In the genomic region with DNA sequence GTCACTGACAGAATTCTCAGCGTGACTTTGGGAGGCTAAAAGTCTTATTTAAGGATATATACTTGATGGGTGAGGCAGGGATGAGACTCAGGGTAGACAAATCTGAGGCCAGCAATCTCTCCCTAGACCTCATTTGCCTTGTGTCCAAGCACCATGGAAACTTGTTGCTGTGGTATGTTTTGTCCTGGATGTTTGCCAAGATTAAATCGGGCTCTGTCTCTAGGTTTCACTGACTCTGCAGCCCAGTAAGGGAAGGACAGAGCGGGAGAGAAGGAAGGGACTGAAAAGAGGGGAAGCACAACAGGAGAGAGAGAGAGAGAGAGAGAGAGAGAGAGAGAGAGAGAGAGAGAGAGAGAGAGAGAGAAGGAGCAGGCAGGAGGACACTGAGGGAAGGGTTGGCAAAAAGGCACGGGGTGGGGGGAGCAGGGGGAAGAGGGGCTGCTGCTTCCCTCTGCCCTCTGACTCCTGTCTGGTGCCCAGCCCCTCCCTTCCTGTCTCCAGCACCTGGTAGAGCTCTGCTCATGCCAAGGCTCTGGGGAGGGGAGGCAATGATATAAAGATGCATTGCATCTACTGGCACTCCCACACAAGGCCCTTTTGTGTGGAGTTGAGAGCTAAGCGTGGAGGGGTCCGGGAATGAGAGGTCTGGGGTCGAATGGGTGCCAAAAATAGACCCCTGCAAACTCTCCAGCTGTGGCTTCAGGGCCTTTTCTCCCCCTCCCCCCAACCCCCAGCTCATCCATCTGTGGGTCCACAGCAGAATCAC, we compare ENCODE assay signal across 10 mouse cellular contexts. TPM values are rescaled to one million over a fixed set of nuclear protein-coding genes. Genes with fewer than 3 reads are reported as not detected.
A peak's percentile ranks its signal among the peaks of the same experiment; 100 is the strongest.
DNase-seq lines count a peak whose midpoint lies in the region; ATAC-seq and TF ChIP-seq lines count a peak whose summit lies in the region.
"Had no signal": no experiment of that assay in that cellular context is flagged by ENCODE, and none has a peak within 500 bp of the region (broad histone marks: within the 10 kb centered on the region; RNA-seq: fewer than 3 reads in every experiment).

No protein-coding gene starts in this region.

- peak; percentile 54; the same call in 1 of the 2 replicates for ATAC-seq in embryonic facial prominence, embryonic 12.5 days (ENCODE audit: insufficient number of reproducible peaks, insufficient read depth, low FRiP score, low TSS enrichment)
- peak; percentile 58 for ATAC-seq in forebrain, postnatal 0 days
- peak; percentile 17 for ATAC-seq in limb, embryonic 15.5 days (ENCODE audit: insufficient number of reproducible peaks, low FRiP score, low TSS enrichment, low read depth)

- no peak overlapping the region for H3K4me3 ChIP-seq in embryonic facial prominence, embryonic 12.5 days
- H3K4me3 ChIP-seq in embryonic facial prominence, embryonic 10.5 days, result no peak overlapping the region
- H3K4me3 ChIP-seq in forebrain, postnatal 0 days (ENCODE audit: low read depth, low read length), result no peak overlapping the region
- no peak overlapping the region for H3K4me3 ChIP-seq in limb, embryonic 15.5 days
- H3K4me3 ChIP-seq in thymus, adult 2 months (ENCODE audit: control insufficient read depth, insufficient read depth, low read length), result no peak overlapping the region

- H3K27me3 ChIP-seq in embryonic facial prominence, embryonic 12.5 days, result no peaks in the 10 kb centered on the region
- no peaks in the 10 kb centered on the region for H3K27me3 ChIP-seq in embryonic facial prominence, embryonic 10.5 days (replicated peaks; ENCODE audit: low read depth, poor library complexity, severe bottlenecking)
- H3K27me3 ChIP-seq in forebrain, postnatal 0 days (ENCODE audit: insufficient read depth, low read length), result no peaks in the 10 kb centered on the region
- H3K27me3 ChIP-seq in limb, embryonic 15.5 days, result no peaks in the 10 kb centered on the region
- no peaks in the 10 kb centered on the region for H3K27me3 ChIP-seq in thymus, adult 2 months (ENCODE audit: control insufficient read depth, insufficient read depth, low read length)

- no peaks in the 10 kb centered on the region for H3K36me3 ChIP-seq in embryonic facial prominence, embryonic 12.5 days
- no peaks in the 10 kb centered on the region for H3K36me3 ChIP-seq in embryonic facial prominence, embryonic 10.5 days (replicated peaks)
- H3K36me3 ChIP-seq in forebrain, postnatal 0 days (ENCODE audit: insufficient read depth), result no peaks in the 10 kb centered on the region
- H3K36me3 ChIP-seq in limb, embryonic 15.5 days, result no peaks in the 10 kb centered on the region
- H3K36me3 ChIP-seq in thymus, adult 2 months (ENCODE audit: control insufficient read depth, insufficient read depth, low read length), result no peaks in the 10 kb centered on the region

- H3K9me3 ChIP-seq in embryonic facial prominence, embryonic 12.5 days, result no peaks in the 10 kb centered on the region
- H3K9me3 ChIP-seq in embryonic facial prominence, embryonic 10.5 days, result no peaks in the 10 kb centered on the region
- H3K9me3 ChIP-seq in forebrain, postnatal 0 days (ENCODE audit: low read length), result no peaks in the 10 kb centered on the region
- no peaks in the 10 kb centered on the region for H3K9me3 ChIP-seq in limb, embryonic 15.5 days

- H3K27ac ChIP-seq in embryonic facial prominence, embryonic 12.5 days, result no peak overlapping the region
- H3K27ac ChIP-seq in embryonic facial prominence, embryonic 10.5 days (replicated peaks), result no peak overlapping the region
- no peak overlapping the region for H3K27ac ChIP-seq in forebrain, postnatal 0 days (ENCODE audit: low read depth, low read length)
- H3K27ac ChIP-seq in limb, embryonic 15.5 days, result peak overlapping the region; percentile 61
- H3K27ac ChIP-seq in thymus, adult 2 months (ENCODE audit: control insufficient read depth, insufficient read depth, low read length), result no peak overlapping the region

- no peak overlapping the region for H3K4me2 ChIP-seq in embryonic facial prominence, embryonic 12.5 days (replicated peaks)
- H3K4me2 ChIP-seq in forebrain, postnatal 0 days (ENCODE audit: low read depth), result no peak overlapping the region
- no peak overlapping the region for H3K4me2 ChIP-seq in limb, embryonic 15.5 days

- H3K9ac ChIP-seq in embryonic facial prominence, embryonic 12.5 days, result no peak overlapping the region
- no peak overlapping the region for H3K9ac ChIP-seq in forebrain, postnatal 0 days
- H3K9ac ChIP-seq in limb, embryonic 15.5 days, result no peak overlapping the region

- DNase-seq in embryonic facial prominence, embryonic 10.5 days (ENCODE audit: low spot score), result no peak
- DNase-seq in MN1 (ENCODE audit: low spot score), result peak; percentile 45
- peak; percentile 41 for DNase-seq in forebrain, postnatal 0 days
- DNase-seq in thymus, adult 2 months, result no peak
- DNase-seq in urinary bladder, postnatal 14 days (ENCODE audit: low spot score), result no peak
- no peak for DNase-seq in thymus, postnatal 36 days
- DNase-seq: B cell, adult 2 months; lung, adult 18-20 months had no signal

- peaks cover 21% of the 10 kb centered on the region for H3K4me1 ChIP-seq in embryonic facial prominence, embryonic 12.5 days
- H3K4me1 ChIP-seq in embryonic facial prominence, embryonic 10.5 days, result peaks cover 12% of the 10 kb centered on the region; the same call in 1 of the 2 replicates
- 0 out of 2 replicates have a peak, but pooled peaks cover 4% of the 10 kb centered on the region for H3K4me1 ChIP-seq in forebrain, postnatal 0 days (ENCODE audit: insufficient read depth)
- H3K4me1 ChIP-seq in limb, embryonic 15.5 days, result peaks cover 20% of the 10 kb centered on the region
- H3K4me1 ChIP-seq in thymus, adult 2 months (replicated peaks; ENCODE audit: control insufficient read depth, insufficient read depth, low read length), result no peaks in the 10 kb centered on the region

- TF ChIP-seq POLR2A in thymus, adult 2 months (IDR thresholded peaks at IDR 0.05; ENCODE audit: control insufficient read depth, extremely low read depth, insufficient read depth, low read length, poor library complexity), result no peak

- no peak for TF ChIP-seq CTCF in forebrain, postnatal 0 days (IDR thresholded peaks at IDR 0.05; ENCODE audit: low read depth)
- no peak for TF ChIP-seq CTCF in thymus, adult 2 months (IDR thresholded peaks at IDR 0.05; ENCODE audit: borderline replicate concordance, control insufficient read depth, extremely low read depth, insufficient read depth, low read length, poor library complexity)

- 29% methylated on average over 7 of the region's 7 CpGs for WGBS in embryonic facial prominence, embryonic 12.5 days
- WGBS in embryonic facial prominence, embryonic 10.5 days, result 43% methylated on average over 7 of the region's 7 CpGs
- WGBS in forebrain, postnatal 0 days, result 26% methylated on average over 7 of the region's 7 CpGs
- WGBS in limb, embryonic 15.5 days, result 37% methylated on average over 6 of the region's 7 CpGs
- 66% methylated on average over 7 of the region's 7 CpGs for WGBS in thymus, adult 2 months

RNA-seq across cellular contexts. Expression of gene Igsf9b, which starts 9.3 kb away (rescaled TPM):
- polyA plus RNA-seq in embryonic facial prominence, embryonic 12.5 days (2016; fragmentation: Nextera tagmentation; extraction: Ambion mirVana), result 4.2 and 4.3 TPM in 2 replicates
- 4.2 and 4.8 TPM in 2 replicates for polyA plus RNA-seq in embryonic facial prominence, embryonic 10.5 days (2016; fragmentation: Nextera tagmentation; extraction: Ambion mirVana)
- total RNA-seq in forebrain, postnatal 0 days (2014; rRNA removed), result 22.5 and 30.8 TPM in 2 replicates
- 5.6 and 11.8 TPM in 2 replicates for polyA plus RNA-seq in forebrain, postnatal 0 days (2015; fragmentation: Nextera tagmentation; extraction: Ambion mirVana)
- 3.2 and 3.5 TPM in 2 replicates for polyA plus RNA-seq in limb, embryonic 15.5 days (2015; fragmentation: Nextera tagmentation; extraction: Ambion mirVana)
- polyA plus RNA-seq in thymus, adult 2 months (2012; rRNA removed), result 0.87 and 1.0 TPM in 2 replicates

Comparison
In these comparisons a context has a peak if more than half of its experiments do, and no peak if none do; other contexts are left out.
1. DNase-seq: peak in MN1 (single experiment) and forebrain, postnatal 0 days (single experiment); none in embryonic facial prominence, embryonic 10.5 days (single experiment), thymus, adult 2 months (single experiment), urinary bladder, postnatal 14 days (single experiment) and thymus, postnatal 36 days (0 of 2).
2. Peak in every context shown above with its lines, with median percentiles within 50 percentile points of each other: ATAC-seq.